Mouse (Mus musculus) kidney, embryonic 16.5 days (tissue): ENCODE measurements at regions not wholly inside any gene's neighbourhood (a gene's known extent, or its start where the extent isn't known, plus 50 kb on each side); places are given as distances from the start of the nearest gene placed in this dataset.

Experiments
- ATAC-seq: fragments of 200-750 bp; cut with Nextera tagmentation; 2 replicates; pipeline ENCODE4 v1.8.0; 2017; ENCODE audit warnings: moderate TSS enrichment; ENCODE audit not compliant: low FRiP score, low TSS enrichment
- H3K27ac ChIP-seq: fragments of 300-500 bp; sonication (generic); 2 replicates; pipeline ENCODE4 v1.5.1; 2014; ENCODE audit warnings: low read length
- H3K27me3 ChIP-seq: fragments of 300-500 bp; sonication (generic); 2 replicates; pipeline ENCODE4 v1.6.1; 2014; ENCODE audit warnings: low read length, control low read depth, mixed read lengths; ENCODE audit not compliant: insufficient read depth
- H3K36me3 ChIP-seq: fragments of 300-500 bp; sonication (generic); 2 replicates; pipeline ENCODE4 v1.6.1; 2014; ENCODE audit warnings: low read length, control low read depth, mixed read lengths; ENCODE audit not compliant: insufficient read depth
- H3K4me1 ChIP-seq: fragments of 300-500 bp; sonication (generic); 2 replicates; pipeline ENCODE4 v1.6.1; 2014; ENCODE audit warnings: low read length, control low read depth, mixed read lengths; ENCODE audit not compliant: insufficient read depth
- H3K4me2 ChIP-seq: fragments of 300-500 bp; sonication (generic); replicated peaks from 2 replicates; pipeline ENCODE4 v1.6.1; 2014; ENCODE audit warnings: low read depth, low read length
- H3K4me3 ChIP-seq: fragments of 300-500 bp; sonication (generic); 2 replicates; pipeline ENCODE4 v1.5.1; 2014; ENCODE audit warnings: mild to moderate bottlenecking, low read length
- H3K9ac ChIP-seq: fragments of 300-500 bp; sonication (generic); replicated peaks from 2 replicates; pipeline ENCODE4 v1.6.1; 2014; ENCODE audit warnings: low read length
- H3K9me3 ChIP-seq: fragments of 300-500 bp; sonication (generic); 2 replicates; pipeline ENCODE4 v1.6.1; 2016; ENCODE audit warnings: low read length, control low read depth
- WGBS: fragments of 180-500 bp; shearing (Covaris S2); extraction: QIAGEN DNeasy Blood & Tissue Kit; methylation state at CpG from one replicate; pipeline ENCODE4 v1.1.7; 2014; 5-methylcytosine and 5-hydroxymethylcytosine counted together

DNA sequence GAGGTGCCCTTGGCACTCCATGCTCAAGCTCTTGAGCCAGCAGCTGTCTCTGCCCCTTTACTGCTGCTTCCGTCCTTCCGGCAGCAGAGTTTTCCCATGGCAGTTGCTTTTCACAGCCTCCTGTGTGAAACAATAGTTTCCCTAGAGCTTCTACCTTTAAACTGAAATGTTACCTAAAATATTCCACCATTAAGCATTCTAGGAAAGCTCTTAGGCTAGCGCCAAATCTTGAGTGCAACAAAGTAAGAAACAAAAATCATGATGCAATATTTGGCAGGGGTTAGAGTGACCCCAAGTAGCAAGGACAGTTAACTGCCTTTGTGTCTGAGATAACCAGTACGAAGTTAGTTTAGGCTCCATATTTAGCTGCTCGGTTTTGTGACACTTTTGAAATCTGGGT is 830.3 kb upstream of the Tenm2 start:
- Histone ChIP-seq H3K9me3 (no peaks in the 10 kb centered on the region), H3K4me3 (no peak overlapping the region), H3K27me3 (no peaks in the 10 kb centered on the region), H3K4me1 (no peaks in the 10 kb centered on the region), H3K27ac (no peak overlapping the region), H3K4me2 (no peak overlapping the region), H3K9ac (no peak overlapping the region), H3K36me3 (no peaks in the 10 kb centered on the region)
- 85% methylated on average over 5 of the region's 5 CpGs for WGBS
- no peak for ATAC-seq

DNA sequence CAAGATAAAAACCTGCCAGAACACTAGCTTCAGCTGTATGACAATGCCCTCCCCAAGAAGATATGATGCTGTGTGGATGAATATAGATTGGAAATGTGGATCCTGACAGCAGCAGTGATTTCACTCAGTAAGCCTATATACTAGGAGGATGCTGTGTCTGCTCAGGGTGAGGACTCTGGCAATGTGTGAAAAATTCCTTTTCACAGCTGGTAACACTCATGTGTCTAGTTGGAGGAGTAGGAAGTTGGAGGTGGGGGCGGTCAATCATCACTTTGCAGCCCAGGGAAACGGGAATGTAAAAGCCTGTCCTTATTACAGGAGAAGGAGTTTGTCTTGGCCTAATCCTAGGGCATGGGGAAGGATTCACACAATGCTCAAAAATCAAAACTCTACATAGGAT is 824.3 kb upstream of the Tenm2 start:
- Histone ChIP-seq H3K27ac (no peak overlapping the region), H3K4me3 (no peak overlapping the region), H3K4me2 (no peak overlapping the region), H3K36me3 (no peaks in the 10 kb centered on the region), H3K27me3 (no peaks in the 10 kb centered on the region), H3K9ac (no peak overlapping the region), H3K4me1 (no peaks in the 10 kb centered on the region), H3K9me3 (no peaks in the 10 kb centered on the region)
- 31% methylated on average over 2 of the region's 2 CpGs for WGBS
- ATAC-seq: peak; percentile 59; the same call in 1 of the 2 replicates

DNA sequence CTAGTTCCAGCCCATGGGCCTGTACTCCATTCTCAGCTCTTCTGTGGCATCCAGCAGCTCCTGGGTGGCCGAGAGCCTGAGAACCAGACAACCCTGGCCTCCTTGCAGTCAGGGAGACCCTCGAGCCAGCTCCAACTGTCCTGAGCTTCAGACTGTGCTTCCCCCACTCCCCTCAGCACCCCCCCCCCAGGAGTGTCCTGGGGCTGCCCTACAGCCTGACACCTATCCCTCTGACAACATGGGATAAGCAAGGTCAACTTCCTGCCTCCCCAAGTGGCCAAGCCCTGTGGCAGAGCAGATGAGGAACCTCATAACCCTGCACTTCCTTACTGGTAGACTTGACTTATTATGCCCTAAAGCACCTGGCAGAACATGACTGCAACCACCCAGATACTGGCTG is 823.1 kb upstream of the Tenm2 start:
- Histone ChIP-seq H3K9me3 (no peaks in the 10 kb centered on the region), H3K4me3 (no peak overlapping the region), H3K27ac (no peak overlapping the region), H3K4me2 (no peak overlapping the region), H3K27me3 (no peaks in the 10 kb centered on the region), H3K4me1 (no peaks in the 10 kb centered on the region), H3K36me3 (no peaks in the 10 kb centered on the region), H3K9ac (no peak overlapping the region)
- WGBS: 72% methylated on average over 2 of the region's 2 CpGs
- no peak for ATAC-seq

DNA sequence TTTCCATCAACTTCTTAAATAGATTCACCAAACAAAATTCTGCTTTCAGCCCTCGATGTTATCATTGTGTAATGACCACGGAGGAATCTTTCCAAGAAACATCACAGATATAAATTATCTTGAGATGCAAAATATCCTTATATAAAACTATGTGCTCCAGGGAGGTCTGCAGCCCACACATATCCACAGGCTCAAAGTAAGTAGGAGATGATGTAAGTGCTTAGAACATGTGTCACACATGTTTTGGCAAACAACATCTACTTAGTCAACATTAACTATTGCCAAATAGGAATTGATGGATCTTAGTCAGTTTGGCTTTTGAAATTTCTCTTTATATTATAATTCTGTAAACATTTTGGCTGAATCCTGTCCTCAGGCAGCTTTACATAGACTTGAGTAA is 800.8 kb upstream of the Tenm2 start:
- Histone ChIP-seq H3K4me1 (no peaks in the 10 kb centered on the region), H3K36me3 (no peaks in the 10 kb centered on the region), H3K9ac (no peak overlapping the region), H3K9me3 (no peaks in the 10 kb centered on the region), H3K27ac (no peak overlapping the region), H3K27me3 (no peaks in the 10 kb centered on the region), H3K4me2 (no peak overlapping the region), H3K4me3 (no peak overlapping the region)
- 69% methylated on average over 2 of the region's 2 CpGs for WGBS
- ATAC-seq: no peak

DNA sequence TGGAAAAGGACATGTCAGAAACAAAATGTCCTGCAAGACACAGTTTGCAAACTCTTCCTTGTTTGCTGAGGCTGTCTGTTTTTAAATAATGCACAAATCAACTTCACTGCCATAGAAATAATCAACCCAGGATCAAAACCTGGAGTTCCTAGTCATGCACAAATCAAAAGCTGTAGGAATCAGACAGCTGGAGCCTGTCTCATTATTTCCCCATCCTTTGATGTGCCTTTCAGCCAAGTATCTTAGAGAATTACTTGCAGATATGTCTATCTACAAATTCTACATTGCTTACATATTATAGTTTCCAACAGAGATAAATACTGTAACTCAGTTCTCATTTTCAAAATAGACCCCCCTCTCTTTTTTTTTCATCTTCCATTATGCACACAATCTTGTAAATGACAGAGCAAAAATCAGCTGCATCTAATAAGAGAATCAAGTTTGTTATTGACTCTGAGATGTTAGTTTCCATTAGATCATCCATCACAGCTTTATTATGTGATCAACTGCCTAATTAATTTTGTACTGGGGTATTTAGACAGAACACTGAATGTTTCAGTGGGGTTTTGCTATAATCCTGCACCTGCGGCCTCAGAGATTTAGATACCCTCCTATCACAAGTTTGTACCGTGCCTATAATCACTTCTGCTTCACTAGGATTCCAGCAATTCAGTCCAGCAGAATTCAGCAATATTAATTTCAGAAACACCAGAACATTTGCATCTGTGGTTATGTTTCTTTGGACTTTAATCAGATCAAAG is 798.9 kb upstream of the Tenm2 start:
- 80% methylated on average over 2 of the region's 2 CpGs for WGBS
- Histone ChIP-seq H3K9ac (no peak overlapping the region), H3K27ac (no peak overlapping the region), H3K4me2 (no peak overlapping the region), H3K4me3 (no peak overlapping the region), H3K9me3 (no peaks in the 10 kb centered on the region), H3K36me3 (no peaks in the 10 kb centered on the region), H3K27me3 (no peaks in the 10 kb centered on the region), H3K4me1 (no peaks in the 10 kb centered on the region)
- no peak for ATAC-seq

DNA sequence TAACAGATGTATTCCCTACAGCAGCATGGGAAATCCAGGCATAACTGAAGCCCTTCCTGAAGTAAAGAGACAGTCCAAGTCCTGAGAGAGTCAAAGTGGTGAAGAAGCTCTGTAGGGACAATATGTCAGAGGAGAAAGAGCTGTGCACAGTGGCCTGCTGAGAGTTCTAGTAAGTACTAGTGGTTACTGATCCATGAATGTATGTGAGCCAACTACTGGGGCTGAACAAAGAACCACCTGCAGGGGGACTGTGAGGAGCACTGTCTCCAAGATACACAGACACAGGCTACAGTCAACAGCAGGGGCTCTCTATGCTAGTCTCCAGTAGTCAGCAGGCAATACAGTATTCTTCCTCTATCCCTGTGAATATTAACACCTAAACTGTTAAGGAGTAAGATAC is 785.9 kb upstream of the Tenm2 start:
- Histone ChIP-seq H3K36me3 (no peaks in the 10 kb centered on the region), H3K9me3 (no peaks in the 10 kb centered on the region), H3K27me3 (no peaks in the 10 kb centered on the region), H3K4me3 (no peak overlapping the region), H3K27ac (no peak overlapping the region), H3K9ac (no peak overlapping the region), H3K4me2 (no peak overlapping the region), H3K4me1 (no peaks in the 10 kb centered on the region)
- ATAC-seq: no peak

DNA sequence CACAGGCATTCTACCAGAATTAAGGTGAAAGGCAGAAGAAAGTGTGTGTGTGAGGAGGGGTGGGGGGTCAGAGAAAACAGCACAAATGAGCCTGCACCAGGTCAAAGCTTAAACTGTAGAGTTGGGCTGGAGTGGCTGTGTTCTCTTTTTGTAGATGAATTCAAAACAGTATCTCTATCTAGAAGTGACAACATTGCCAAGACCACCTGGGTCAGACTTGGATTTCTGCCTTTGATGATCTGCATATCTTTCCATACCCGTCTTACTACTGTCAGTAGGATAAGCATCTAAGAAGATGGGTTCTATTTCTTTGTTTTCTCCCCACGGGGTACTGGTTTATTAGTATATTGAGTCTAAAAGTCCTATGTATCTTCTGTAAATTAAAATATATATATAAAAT is 742.4 kb upstream of the Tenm2 start:
- no peaks in the 10 kb centered on the region for H3K27me3 ChIP-seq
- H3K4me1 ChIP-seq: no peaks in the 10 kb centered on the region
- no peak overlapping the region for H3K9ac ChIP-seq
- WGBS: 86% methylated on average over 2 of the region's 2 CpGs
- H3K27ac ChIP-seq: no peak overlapping the region
- H3K36me3 ChIP-seq: no peaks in the 10 kb centered on the region
- no peak overlapping the region for H3K4me3 ChIP-seq
- no peaks in the 10 kb centered on the region for H3K9me3 ChIP-seq
- H3K4me2 ChIP-seq: no peak overlapping the region
- ATAC-seq: no peak

DNA sequence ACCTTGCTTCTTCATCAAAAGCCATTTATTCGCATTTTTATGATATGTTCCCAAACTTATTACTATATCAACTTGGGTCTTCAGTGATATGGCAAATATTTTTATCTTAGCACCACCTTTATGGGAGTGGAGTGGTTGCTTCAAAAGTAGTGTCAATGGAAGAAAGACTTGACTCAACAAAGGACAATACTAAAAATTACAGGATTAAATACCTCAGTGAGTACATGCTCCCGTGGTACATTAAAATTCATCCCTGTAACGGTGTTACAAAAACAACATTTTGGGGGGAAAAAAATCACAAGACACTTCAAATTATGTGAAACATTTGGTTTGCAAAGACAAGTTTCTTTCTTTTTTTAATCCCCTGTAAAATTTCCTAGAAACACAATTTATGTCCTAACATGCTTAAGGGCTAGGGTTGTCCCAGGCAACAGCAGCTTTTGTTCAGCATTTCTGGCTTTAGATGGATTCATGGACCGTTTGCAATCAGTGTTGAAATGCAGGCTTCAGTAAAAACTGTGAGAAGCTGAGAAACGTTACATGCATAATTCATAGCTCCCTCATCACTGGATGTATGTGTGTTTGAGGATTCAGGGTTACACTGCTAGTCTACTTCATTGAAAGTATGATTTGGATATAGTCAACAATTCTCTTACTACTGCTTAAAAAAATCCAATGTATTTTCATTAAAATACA is 700.8 kb upstream of the Tenm2 start:
- H3K27ac ChIP-seq: no peak overlapping the region
- H3K4me1 ChIP-seq: no peaks in the 10 kb centered on the region
- H3K9me3 ChIP-seq: no peaks in the 10 kb centered on the region
- WGBS: 71% methylated on average over 5 of the region's 5 CpGs
- H3K36me3 ChIP-seq: no peaks in the 10 kb centered on the region
- no peak overlapping the region for H3K4me3 ChIP-seq
- H3K9ac ChIP-seq: no peak overlapping the region
- no peaks in the 10 kb centered on the region for H3K27me3 ChIP-seq
- no peak overlapping the region for H3K4me2 ChIP-seq
- no peak for ATAC-seq

DNA sequence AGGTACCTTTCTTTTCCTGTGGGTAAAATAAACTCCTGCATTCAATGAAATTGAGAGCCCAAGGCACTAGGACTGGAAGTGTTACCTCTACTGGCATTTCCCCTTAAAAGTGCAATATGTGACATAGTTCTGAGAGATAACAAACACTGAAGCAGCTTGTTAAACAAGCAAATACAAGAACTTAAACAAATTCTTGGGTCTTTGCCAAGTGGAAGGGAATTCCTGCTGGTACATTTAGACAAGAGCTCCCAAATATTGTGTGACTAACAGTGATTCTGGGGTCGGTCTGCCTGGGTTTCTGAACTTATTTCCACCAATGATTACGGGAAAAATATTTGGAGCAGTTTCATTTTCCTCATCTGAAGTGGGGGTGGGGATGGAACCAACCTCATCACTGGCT is 677.4 kb upstream of the Tenm2 start:
- no peak for ATAC-seq
- WGBS: 73% methylated on average over 2 of the region's 2 CpGs

DNA sequence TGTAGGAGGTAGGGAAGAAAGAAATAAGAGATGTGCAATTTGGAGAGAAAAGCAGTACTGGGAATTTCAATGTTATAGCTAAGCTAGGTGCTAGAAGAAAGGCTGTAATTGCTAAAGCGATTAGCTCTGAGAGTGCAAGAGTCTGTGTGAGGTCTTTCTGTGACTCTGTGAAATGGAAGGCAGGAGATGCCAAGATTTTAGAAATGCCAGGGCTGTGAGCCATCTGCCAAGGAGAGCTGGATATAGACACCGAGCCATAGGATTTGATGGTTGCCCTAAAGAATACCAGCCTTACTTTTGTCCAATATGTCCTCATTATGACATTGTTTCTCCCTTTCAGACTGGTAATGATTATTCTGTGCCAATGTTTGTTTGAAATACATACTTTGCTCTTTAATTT is 669.2 kb upstream of the Tenm2 start:
- H3K9ac ChIP-seq: no peak overlapping the region
- H3K36me3 ChIP-seq: no peaks in the 10 kb centered on the region
- H3K27ac ChIP-seq: no peak overlapping the region
- no peak overlapping the region for H3K4me2 ChIP-seq
- no peak overlapping the region for H3K4me3 ChIP-seq
- 92% methylated on average over 2 of the region's 2 CpGs for WGBS
- no peaks in the 10 kb centered on the region for H3K9me3 ChIP-seq
- ATAC-seq: no peak
- no peaks in the 10 kb centered on the region for H3K4me1 ChIP-seq
- H3K27me3 ChIP-seq: no peaks in the 10 kb centered on the region

More for the DNA sequence above, 677.4 kb upstream of the Tenm2 start:
- Histone ChIP-seq H3K4me1 (no peaks in the 10 kb centered on the region), H3K9ac (no peak overlapping the region), H3K4me2 (no peak overlapping the region), H3K27me3 (no peaks in the 10 kb centered on the region), H3K9me3 (no peaks in the 10 kb centered on the region), H3K4me3 (no peak overlapping the region), H3K27ac (no peak overlapping the region), H3K36me3 (no peaks in the 10 kb centered on the region)
